Mouse (Mus musculus) MEL (cell line): ENCODE results near the gene Stk10. TPM values are rescaled to one million over a fixed set of nuclear protein-coding genes. Genes with fewer than 3 reads are reported as not detected.

Experiments used
- DNase-seq: peaks from one replicate; pipeline ENCODE4 v3.0.0; 2011; ENCODE audit warnings: low read depth, low spot score
- H3K27ac ChIP-seq: 2 replicates; pipeline ENCODE4 v1.5.1; 2012; ENCODE audit warnings: low read depth, mild to moderate bottlenecking, control low read depth, low read length, moderate library complexity; ENCODE audit not compliant: control insufficient read depth
- H3K27me3 ChIP-seq, 2 experiments: fragments of 150-350 bp in 1 of 2; sonication (generic) in 1 of 2; 2 replicates each; pipeline ENCODE4 v1.6.1; 2012; ENCODE audit warnings: low read length in 2 of 2, mild to moderate bottlenecking in 2 of 2, improper control_type of control experiment in 1 of 2, moderate library complexity in 1 of 2; ENCODE audit not compliant: insufficient read depth in 2 of 2, control insufficient read depth in 1 of 2
- H3K36me3 ChIP-seq, 2 experiments: 2 replicates each; pipeline ENCODE4 v1.6.1; 2012 to 2014; ENCODE audit warnings: low read length in 2 of 2, improper control_type of control experiment in 1 of 2, inconsistent platforms in 1 of 2, mild to moderate bottlenecking in 1 of 2; ENCODE audit not compliant: insufficient read depth in 2 of 2, control insufficient read depth in 1 of 2
- H3K4me1 ChIP-seq, 2 experiments: fragments of 150-350 bp in 1 of 2; sonication (generic) in 1 of 2; 2 replicates each; pipeline ENCODE4 v1.6.1; 2012; ENCODE audit warnings: low read length in 2 of 2, improper control_type of control experiment in 1 of 2, mild to moderate bottlenecking in 1 of 2; ENCODE audit not compliant: insufficient read depth in 2 of 2, control insufficient read depth in 1 of 2
- H3K4me3 ChIP-seq, 2 experiments: fragments of 150-350 bp in 1 of 2; sonication (generic) in 1 of 2; 2 replicates each; pipeline ENCODE4 v1.5.1; 2012; ENCODE audit warnings: low read depth in 2 of 2, low read length in 2 of 2, mild to moderate bottlenecking in 2 of 2, moderate library complexity in 2 of 2, control low read depth in 1 of 2, improper control_type of control experiment in 1 of 2; ENCODE audit not compliant: control insufficient read depth in 1 of 2, insufficient read depth in 1 of 2
- H3K79me2 ChIP-seq: 2 replicates; pipeline ENCODE4 v1.6.1; 2012; ENCODE audit warnings: mild to moderate bottlenecking, low read length, moderate library complexity; ENCODE audit not compliant: control insufficient read depth, poor library complexity, insufficient read depth
- H3K9ac ChIP-seq: 2 replicates; pipeline ENCODE4 v1.6.1; 2012; ENCODE audit warnings: low read depth, mild to moderate bottlenecking, control low read depth, low read length, moderate library complexity; ENCODE audit not compliant: control insufficient read depth, poor library complexity, severe bottlenecking
- H3K9me3 ChIP-seq: fragments of 150-350 bp; sonication (generic); replicated peaks from 2 replicates; pipeline ENCODE4 v1.6.1; 2012; ENCODE audit warnings: mild to moderate bottlenecking, low read length, improper control_type of control experiment, moderate library complexity; ENCODE audit not compliant: insufficient read depth
- CHD1 ChIP-seq: IDR thresholded peaks from 2 replicates; pipeline ENCODE4 v1.6.1; 2012; ENCODE audit warnings: low read depth, mild to moderate bottlenecking, inconsistent platforms, low read length, improper control_type of control experiment
- CHD2 ChIP-seq: IDR thresholded peaks from 2 replicates; pipeline ENCODE4 v1.6.1; 2011; ENCODE audit warnings: low read length, improper control_type of control experiment
- ELF1 ChIP-seq: IDR thresholded peaks from 2 replicates; pipeline ENCODE4 v1.6.1; 2014; ENCODE audit warnings: low read depth, mild to moderate bottlenecking, inconsistent platforms, low read length, improper control_type of control experiment, moderate library complexity
- ETS1 ChIP-seq: IDR thresholded peaks from 2 replicates; pipeline ENCODE4 v1.6.1; 2012; ENCODE audit warnings: low read depth, mild to moderate bottlenecking, inconsistent platforms, low read length, improper control_type of control experiment, moderate library complexity
- HCFC1 ChIP-seq: IDR thresholded peaks from 2 replicates; pipeline ENCODE4 v1.6.1; 2012; ENCODE audit warnings: low read depth, mild to moderate bottlenecking, inconsistent platforms, low read length, improper control_type of control experiment, moderate library complexity
- JUND ChIP-seq: IDR thresholded peaks from 2 replicates; pipeline ENCODE4 v1.6.1; 2011; ENCODE audit warnings: low read depth, mild to moderate bottlenecking, improper control_type of control experiment, low read length
- KAT2A ChIP-seq: conservative IDR thresholded peaks from 2 replicates; pipeline ENCODE4 v1.6.1; 2012; ENCODE audit warnings: low read depth, low read length, improper control_type of control experiment, inconsistent platforms
- MAFK ChIP-seq: IDR thresholded peaks from 2 replicates; pipeline ENCODE4 v1.6.1; 2011; ENCODE audit warnings: low read depth, mild to moderate bottlenecking, low read length, improper control_type of control experiment, borderline replicate concordance
- MAX ChIP-seq: IDR thresholded peaks from 2 replicates; pipeline ENCODE4 v1.6.1; 2011; ENCODE audit warnings: low read length, improper control_type of control experiment
- MXI1 ChIP-seq: IDR thresholded peaks from 2 replicates; pipeline ENCODE4 v1.6.1; 2011; ENCODE audit warnings: mild to moderate bottlenecking, low read depth, low read length, improper control_type of control experiment
- NRF1 ChIP-seq: IDR thresholded peaks from 2 replicates; pipeline ENCODE4 v1.6.1; 2014; ENCODE audit warnings: low read depth, mild to moderate bottlenecking, inconsistent platforms, low read length, improper control_type of control experiment, moderate library complexity; ENCODE audit not compliant: poor library complexity, insufficient read depth, severe bottlenecking
- POLR2A ChIP-seq, 2 experiments: IDR thresholded peaks; 2 replicates each; pipeline ENCODE4 v1.6.1; 2011 to 2012; ENCODE audit warnings: low read length in 2 of 2, mild to moderate bottlenecking in 2 of 2, control low read depth in 1 of 2, improper control_type of control experiment in 1 of 2, low read depth in 1 of 2, moderate library complexity in 1 of 2; ENCODE audit not compliant: control insufficient read depth in 1 of 2, insufficient read depth in 1 of 2, poor library complexity in 1 of 2
- POLR2AphosphoS5 ChIP-seq: IDR thresholded peaks from 2 replicates; pipeline ENCODE4 v1.6.1; 2012; ENCODE audit warnings: low read depth, borderline replicate concordance, mild to moderate bottlenecking, inconsistent platforms, low read length, moderate library complexity, mixed read lengths
- RAD21 ChIP-seq: IDR thresholded peaks from 2 replicates; pipeline ENCODE4 v1.6.1; 2011; ENCODE audit warnings: mild to moderate bottlenecking, low read depth, low read length, improper control_type of control experiment
- SIN3A ChIP-seq: IDR thresholded peaks from 2 replicates; pipeline ENCODE4 v1.6.1; 2012; ENCODE audit warnings: low read length, improper control_type of control experiment, inconsistent platforms
- SMC3 ChIP-seq: IDR thresholded peaks from 2 replicates; pipeline ENCODE4 v1.6.1; 2011; ENCODE audit warnings: low read depth, low read length, improper control_type of control experiment
- TAL1 ChIP-seq: IDR thresholded peaks from 2 replicates; pipeline ENCODE4 v1.6.1; 2012; ENCODE audit warnings: mild to moderate bottlenecking, inconsistent platforms, low read length, moderate library complexity, mixed read lengths
- TBP ChIP-seq: IDR thresholded peaks from 2 replicates; pipeline ENCODE4 v1.8.0; 2011; ENCODE audit warnings: low read depth, low read length, improper control_type of control experiment
- UBTF ChIP-seq: IDR thresholded peaks from 2 replicates; pipeline ENCODE4 v1.6.1; 2012; ENCODE audit warnings: low read depth, mild to moderate bottlenecking, inconsistent platforms, low read length, improper control_type of control experiment, moderate library complexity, borderline replicate concordance; ENCODE audit not compliant: insufficient read depth
- USF2 ChIP-seq, 2 experiments: IDR thresholded peaks; 2 replicates each; pipeline ENCODE4 v1.6.1; 2011 to 2012; ENCODE audit warnings: improper control_type of control experiment in 2 of 2, low read length in 2 of 2, borderline replicate concordance in 1 of 2, inconsistent platforms in 1 of 2, low read depth in 1 of 2, mild to moderate bottlenecking in 1 of 2; ENCODE audit not compliant: insufficient read depth in 1 of 2
- ZMIZ1 ChIP-seq: IDR thresholded peaks from 2 replicates; pipeline ENCODE4 v1.6.1; 2012; ENCODE audit warnings: low read depth, mild to moderate bottlenecking, inconsistent platforms, low read length, improper control_type of control experiment, moderate library complexity
- ZNF384 ChIP-seq: IDR thresholded peaks from 2 replicates; pipeline ENCODE4 v1.6.1; 2012; ENCODE audit warnings: low read depth, mild to moderate bottlenecking, inconsistent platforms, low read length, improper control_type of control experiment
- polyA plus RNA-seq, 2 experiments: library from polyadenylated mRNA; stranded (reverse) in 1 of 2; unstranded in 1 of 2; fragments of >175 nt in 1 of 2; fragments of >200 nt in 1 of 2; gene quantifications; 2 replicates each; pipeline versions ENCODE4 v1.2.1 to v1.2.4; 2012; ENCODE audit warnings: low replicate concordance in 2 of 2, low read depth in 1 of 2; ENCODE audit not compliant: insufficient read length in 2 of 2, insufficient read depth in 1 of 2, missing spikeins in 1 of 2
- total RNA-seq: library from RNA; depleted of rRNA; stranded (reverse); fragments of 300-350 nt; gene quantifications from 2 replicates; pipeline ENCODE4 v1.2.3, GENCODE M21; 2012

Gene Stk10
- total and polyA plus RNA-seq, 3 experiments = 10.8 to 14.4 TPM; not detected in 1

- Histone ChIP-seq H3K4me1 (no peaks in the 10 kb centered on the region), H3K36me3 (0 out of 4 replicates have a peak, but pooled peaks cover 0 to 3% of the 10 kb centered on the region in 2 experiments)
- no peak for DNase-seq
These were observed 74.2 kb downstream of the Stk10 start for GRCm38 (mm10) chr11:32607319-32607718.

GRCm38 (mm10) chr11:32610616-32611015, 77.5 kb downstream of the Stk10 start:
- Histone ChIP-seq H3K79me2 (no peaks in the 10 kb centered on the region), H3K9ac (no peak overlapping the region), H3K36me3 (0 out of 4 replicates have a peak, but pooled peaks cover 0 to 3% of the 10 kb centered on the region in 2 experiments), H3K27ac (no peak overlapping the region), H3K9me3 (no peaks in the 10 kb centered on the region), H3K4me1 (no peaks in the 10 kb centered on the region), H3K27me3 (no peaks in the 10 kb centered on the region), H3K4me3 (no peak overlapping the region)
- DNase-seq = no peak
- TF ChIP-seq MAFK (no peak), CHD2 (no peak), MXI1 (no peak), ZNF384 (no peak), SMC3 (no peak), UBTF (no peak), POLR2A (IDR thresholded peaks at IDR 0.05; ENCODE audit: control insufficient read depth in 1 of 2, insufficient read depth in 1 of 2, low read depth in 1 of 2, low read length in 2 of 2, poor library complexity in 1 of 2) (no peak), JUND (no peak), HCFC1 (no peak), MAX (no peak), ELF1 (no peak), CHD1 (no peak), NRF1 (no peak), ETS1 (no peak), TBP (no peak), USF2 (IDR thresholded peaks at IDR 0.05; ENCODE audit: borderline replicate concordance in 1 of 2, insufficient read depth in 1 of 2, low read depth in 1 of 2, low read length in 2 of 2) (no peak), KAT2A (no peak), ZMIZ1 (no peak), SIN3A (no peak)

More at GRCm38 (mm10) chr11:32607319-32607718, 74.2 kb downstream of the Stk10 start:
- H3K9ac ChIP-seq = no peak overlapping the region
- no peaks in the 10 kb centered on the region for H3K27me3 ChIP-seq
- no peak overlapping the region for H3K27ac ChIP-seq
- no peaks in the 10 kb centered on the region for H3K79me2 ChIP-seq
- no peak overlapping the region for H3K4me3 ChIP-seq
- TF ChIP-seq CHD2 = no peak
- no peak for TF ChIP-seq POLR2AphosphoS5
- no peak for TF ChIP-seq RAD21
- TF ChIP-seq ELF1 = 0 out of 2 replicates have a peak, but pooled peaks have one; percentile 14
- no peak for TF ChIP-seq TAL1
- no peak for TF ChIP-seq UBTF
- TF ChIP-seq, all 39 proteins: peak for 1
- no peaks in the 10 kb centered on the region for H3K9me3 ChIP-seq
